Mouse (Mus musculus) CD8-positive naive resting alpha-beta T cell, adult 2 months (primary cell): ENCODE results near the gene Gse1.
A peak's percentile ranks its signal among the peaks of the same experiment; 100 is the strongest.

Source experiments
- DNase-seq, 2 experiments: peaks; one replicate each; pipeline ENCODE4 v3.0.0; 2022; ENCODE audit warnings: low read depth in 2 of 2, low spot score in 2 of 2

Gse1 gene

DNA sequence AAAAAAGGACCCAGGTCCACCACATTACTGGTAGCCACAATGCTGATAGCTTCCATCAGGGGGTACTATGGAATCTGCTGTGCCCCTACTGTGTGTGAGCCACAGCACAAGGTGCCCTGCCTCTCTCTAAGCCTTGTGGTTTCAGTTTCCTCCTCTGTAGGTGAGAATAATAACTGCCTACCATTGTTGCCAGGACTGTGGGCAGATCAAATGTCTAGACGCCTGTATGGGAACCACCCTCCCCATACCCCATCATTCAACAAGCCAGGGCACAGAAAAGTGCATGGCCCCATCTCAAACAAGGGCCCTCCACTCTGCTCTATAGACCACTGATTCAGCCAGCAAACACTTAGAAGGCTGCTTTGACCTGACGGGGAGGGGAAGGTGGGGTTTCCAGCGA lies 168.5 kb downstream of the Gse1 start:
- DNase-seq: peak; percentile 10 to 23

DNA sequence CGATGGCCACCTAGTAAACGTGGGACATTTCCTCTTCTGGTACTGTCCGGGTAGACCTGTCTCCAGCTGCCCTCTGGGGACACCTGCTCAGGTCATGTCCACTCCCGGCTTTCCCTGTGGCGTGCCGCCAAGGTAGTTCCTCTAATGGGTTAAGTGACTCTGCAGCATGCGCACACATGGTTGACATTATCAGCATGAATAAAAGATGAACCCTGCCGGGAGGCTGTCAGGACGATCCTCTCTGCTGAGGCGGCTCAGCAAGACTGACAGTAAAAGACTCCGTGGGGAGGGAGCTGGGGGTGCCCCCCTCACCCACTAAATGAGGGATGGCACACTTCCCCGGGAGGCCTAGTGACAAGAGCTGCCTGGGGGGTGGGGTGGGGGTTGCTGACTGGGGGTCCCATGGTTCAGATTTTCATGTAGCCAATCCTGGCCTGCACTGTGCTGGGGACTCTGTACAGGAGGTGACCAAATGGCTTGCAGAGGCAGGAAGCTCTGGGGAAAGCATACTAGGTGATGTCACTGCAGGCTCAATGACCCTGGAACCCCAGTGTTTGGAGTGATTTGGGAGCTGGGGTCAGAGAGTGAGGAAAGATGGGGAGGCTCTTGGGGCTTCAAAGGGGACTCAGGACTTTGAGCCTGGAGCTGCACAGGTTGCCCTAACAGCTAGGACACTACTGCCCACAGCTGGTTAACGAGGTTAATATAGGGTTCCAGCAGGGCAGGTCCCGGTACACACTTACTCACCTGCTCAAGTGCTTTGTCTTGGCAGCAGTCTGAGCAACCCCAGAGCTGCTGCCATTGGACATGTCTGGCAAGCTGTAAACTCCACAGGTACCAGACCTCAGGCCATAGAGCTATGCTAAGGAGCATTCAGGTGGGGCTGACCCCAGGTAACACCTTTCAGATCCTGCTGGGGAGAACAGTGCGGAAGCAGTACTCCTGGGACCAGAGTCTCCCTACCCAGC lies 169.5 kb downstream of the Gse1 start:
- no peak for DNase-seq

DNA sequence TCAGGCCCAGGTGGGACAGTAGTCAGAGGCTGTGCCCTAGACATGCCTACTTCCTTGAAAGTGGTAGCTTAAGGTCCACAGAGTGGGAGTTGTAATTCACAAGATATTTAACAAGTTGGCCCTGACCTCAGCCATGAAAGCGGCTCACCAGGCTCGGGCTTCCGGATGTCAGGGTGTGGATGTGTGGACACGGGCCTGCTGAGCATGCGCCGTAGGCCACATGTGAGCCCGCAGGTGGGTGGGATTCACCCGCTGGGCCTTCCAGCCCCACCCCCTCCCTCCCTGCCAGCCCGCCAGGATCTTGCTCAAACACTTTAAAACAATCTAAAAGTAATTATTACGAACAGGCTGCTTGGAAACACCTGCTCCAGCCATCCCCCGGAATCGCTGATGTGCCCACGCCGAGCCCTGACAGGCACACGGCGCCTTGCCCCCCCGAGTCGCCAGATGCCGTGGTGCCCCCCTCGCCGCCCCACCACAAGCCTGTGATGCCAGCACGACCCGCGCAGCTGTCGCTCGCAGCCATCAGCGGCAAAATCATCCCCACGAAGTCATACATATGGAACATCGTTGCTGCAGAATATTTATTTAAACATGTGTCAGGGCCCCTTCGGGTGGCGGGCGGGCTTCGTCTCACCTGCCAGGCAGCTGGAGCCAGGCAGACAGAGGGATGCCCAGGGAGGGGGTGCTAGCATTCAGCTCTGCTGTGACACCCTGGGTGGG lies 171.1 kb downstream of the Gse1 start:
- DNase-seq: no peak

DNA sequence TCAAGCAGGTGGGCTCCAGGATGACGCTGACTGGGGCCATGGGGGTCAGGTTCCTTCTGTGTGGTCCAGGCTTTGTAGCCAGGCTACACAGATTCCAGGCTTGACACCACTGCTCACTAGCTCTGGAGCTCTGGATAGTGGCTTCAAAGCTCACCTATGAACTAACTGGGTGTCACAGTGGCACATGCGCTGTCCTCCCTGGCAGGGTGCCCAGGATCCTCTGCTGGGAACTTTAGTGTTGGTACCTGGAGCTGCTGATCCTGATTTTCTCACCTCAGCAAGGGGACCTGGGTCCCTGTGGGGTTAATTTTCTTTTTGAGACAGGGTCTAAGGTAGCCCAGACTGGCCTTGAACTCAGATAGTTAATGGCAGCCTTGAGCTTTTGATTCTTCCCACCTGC lies 173.0 kb downstream of the Gse1 start:
- DNase-seq: no peak

DNA sequence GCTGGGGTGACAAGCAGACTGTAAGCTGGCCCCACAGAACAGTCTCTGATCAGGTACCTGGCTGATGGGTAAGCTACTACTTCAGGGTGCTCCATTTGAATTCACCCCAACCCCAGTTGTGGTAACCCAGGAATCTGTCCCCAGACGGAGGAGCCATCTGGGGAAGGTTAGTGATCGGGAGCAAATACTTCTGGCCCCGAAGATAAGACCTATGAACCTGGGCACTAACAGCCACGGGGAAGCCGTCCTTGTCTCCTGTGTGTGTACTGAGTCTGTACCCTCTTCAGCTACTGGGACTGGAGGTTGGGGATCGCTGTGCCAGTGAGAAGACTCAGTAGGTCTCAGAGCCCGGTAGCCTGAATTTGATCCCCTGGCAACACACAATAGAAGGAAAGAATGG lies 173.5 kb downstream of the Gse1 start:
- no peak for DNase-seq

DNA sequence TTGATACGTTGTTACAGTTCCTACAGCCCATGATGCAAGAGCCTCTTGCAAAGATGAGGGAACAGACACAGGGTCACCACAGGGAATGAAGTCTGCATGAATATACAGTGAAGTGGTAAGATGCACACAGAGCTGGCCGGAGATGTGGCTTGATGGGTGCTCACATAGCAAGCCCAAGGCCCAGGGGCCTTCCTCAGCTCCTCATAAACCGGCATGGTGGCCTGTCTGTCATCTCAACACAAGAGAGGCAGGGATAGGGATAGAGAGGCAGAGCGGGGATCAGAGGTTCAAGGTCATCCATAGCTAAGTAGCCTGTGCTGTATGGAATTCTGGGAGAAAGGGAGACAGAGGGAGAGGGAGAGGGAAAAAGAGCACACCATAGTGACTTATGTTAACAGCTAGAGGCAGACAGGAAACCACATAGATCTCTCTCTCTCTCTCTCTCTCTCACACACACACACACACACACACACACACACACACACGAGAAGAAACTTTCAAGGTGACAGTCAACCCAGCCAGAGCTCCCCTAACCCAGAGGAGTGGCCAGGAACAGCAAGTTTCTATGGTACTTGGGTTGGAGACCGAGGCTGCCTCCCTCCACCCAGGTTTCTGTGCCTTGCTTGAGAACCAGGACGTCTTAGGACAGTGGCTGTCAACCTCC lies 175.5 kb downstream of the Gse1 start:
- DNase-seq: peak; percentile 8 to 26

DNA sequence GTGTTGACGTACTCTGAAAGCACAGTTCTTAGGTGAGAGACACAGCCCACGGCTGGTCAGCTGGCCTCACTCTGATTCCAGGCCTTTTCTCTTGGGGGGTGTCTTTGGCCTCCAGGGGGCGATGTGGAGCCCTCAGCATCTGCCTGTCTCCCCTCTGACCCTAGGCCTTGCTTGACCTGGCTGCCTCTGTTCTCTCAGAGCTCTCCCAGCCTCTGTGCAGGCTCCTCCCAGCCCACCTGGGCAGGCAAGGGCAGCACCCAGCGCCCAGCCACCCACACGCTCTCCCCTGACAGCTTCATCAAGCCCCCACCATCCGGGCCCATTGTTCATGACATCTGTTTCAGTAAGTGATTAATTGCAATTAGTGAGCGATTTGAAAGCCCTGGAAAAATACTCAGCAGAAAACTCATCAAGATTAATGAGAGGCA lies 176.4 kb downstream of the Gse1 start:
- DNase-seq: peak in 1 of 2 experiments; percentile 29

DNA sequence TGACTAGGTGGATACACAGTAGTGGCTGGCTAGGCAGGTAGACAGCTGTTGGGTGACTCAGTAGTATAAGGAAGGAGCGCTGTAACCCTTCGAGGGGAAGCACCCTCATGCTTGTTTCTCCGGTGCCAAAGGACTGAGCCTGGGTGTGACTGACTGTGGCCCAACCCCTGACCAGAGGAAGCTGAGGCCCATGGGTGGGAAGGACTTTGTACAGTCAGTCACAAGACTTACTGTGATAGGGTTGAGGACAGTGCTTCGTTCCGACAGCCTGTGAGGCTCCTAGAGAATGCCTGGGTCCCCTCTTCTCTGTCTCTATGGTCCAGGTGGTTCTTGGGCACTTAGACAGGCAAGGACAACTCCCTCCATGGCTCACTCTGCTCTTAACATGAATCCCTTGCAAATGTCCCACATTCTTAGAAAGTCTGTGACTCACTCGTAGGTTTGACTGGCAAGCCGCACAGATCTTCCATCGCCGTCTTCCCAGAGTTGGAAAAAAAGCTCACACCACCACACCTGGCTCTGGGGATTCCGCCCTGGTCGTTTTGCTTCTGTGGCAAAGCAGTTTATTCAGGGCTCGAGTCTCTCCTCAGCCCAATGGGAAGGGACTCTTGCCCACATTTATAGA lies 177.9 kb downstream of the Gse1 start:
- DNase-seq: no peak

DNA sequence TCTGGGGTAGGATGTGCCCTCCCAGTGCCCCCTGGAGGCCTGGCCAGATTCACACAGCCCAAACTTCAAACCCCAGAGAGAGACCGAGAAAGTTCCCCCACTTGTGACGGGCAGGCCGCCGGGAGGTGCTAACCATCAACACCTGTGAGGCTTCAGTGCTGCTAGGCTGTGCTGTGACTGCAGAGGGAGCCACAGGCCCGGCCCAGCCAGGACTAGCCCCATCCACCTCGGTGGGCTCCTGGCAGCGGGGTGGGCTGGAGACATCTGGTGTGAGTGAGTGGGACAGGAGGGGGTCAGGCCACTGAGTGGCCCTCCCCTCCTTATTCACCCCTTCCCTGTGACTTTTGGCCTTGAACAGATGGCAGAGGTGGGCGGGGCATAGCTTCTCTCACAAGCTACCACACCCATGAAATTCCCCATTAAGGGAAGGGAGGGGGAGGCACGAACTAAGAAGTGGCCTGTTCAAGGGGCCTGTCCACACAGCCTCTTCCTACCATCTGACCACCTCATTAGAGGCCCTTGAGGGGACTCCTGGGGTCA lies 179.5 kb downstream of the Gse1 start:
- no peak for DNase-seq

DNA sequence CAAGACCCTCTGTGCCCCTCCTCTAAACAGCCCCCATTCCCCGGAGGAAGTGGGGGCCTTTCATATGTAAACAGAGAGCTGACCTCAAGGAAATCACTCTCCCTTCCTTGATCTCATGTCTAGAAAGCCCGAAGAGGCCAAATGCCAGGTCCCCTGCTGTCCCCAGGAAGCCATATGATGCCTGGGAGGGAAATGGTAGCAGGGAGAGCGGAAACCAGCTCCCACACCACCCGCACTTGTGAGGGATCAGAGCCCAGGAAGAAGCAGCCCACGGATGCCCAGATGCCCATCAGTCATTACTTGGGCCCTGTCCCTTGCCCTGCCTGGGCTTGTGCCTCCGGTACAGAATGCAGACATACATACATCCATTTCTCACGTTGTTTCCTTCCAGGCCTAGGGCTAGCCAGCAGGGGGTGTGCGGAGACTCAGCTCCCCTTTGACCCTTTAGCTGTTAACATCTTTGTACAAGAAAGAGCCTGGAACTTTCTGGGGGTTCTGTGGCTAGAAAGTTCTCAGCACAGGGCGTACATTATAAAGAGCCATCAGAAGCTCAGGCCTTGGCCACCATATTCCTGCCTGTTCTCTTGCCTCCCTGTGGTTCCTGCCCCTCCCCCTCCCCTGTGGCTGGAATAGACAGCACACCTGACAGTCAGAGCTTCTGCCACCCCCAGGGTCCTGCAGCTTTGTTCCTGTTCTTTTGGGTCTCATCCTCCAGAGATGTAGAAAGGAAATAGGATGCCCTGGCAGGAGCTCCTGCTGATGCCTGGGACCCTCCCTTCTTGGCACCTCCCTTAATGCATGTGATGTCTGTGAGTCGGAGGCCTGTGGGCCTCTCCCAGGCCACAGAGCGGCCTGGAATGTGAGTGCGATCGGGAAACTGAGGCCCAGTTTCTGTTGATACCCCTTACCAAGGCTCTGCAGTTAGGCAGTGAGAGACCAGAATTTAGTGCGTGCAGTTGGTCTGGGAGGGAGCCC lies 180.3 kb downstream of the Gse1 start:
- DNase-seq: no peak

DNA sequence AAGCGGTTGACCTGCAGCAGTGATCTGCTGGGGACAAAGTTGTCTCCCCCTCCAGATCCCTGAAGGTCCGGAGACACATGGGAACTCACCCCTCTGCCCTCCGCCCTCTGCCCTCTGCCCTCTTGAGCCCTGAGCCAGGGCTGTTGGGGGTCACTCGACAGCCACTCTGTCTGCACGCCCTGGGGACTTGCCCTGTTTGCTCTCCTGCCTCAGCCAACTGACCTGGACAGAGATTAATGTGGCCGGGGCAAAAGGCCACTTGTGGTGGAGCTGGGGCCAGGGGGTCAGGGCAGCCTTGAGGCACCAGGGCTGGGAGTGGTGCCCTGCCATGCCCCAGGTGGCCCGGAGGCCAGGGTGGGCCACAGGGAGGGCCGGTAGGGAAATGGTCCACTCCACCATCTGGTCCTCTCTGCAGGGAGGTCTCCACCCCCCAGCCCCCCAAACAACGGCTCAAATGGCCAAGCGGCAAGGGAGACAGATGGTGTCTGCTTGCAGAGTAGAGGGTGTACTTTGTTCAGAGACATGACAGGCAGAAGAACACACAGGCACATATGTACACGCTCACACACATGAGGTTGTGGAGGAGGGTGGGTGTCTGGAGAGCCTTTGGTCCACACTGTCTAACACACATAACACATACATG lies 181.2 kb downstream of the Gse1 start:
- DNase-seq: no peak

DNA sequence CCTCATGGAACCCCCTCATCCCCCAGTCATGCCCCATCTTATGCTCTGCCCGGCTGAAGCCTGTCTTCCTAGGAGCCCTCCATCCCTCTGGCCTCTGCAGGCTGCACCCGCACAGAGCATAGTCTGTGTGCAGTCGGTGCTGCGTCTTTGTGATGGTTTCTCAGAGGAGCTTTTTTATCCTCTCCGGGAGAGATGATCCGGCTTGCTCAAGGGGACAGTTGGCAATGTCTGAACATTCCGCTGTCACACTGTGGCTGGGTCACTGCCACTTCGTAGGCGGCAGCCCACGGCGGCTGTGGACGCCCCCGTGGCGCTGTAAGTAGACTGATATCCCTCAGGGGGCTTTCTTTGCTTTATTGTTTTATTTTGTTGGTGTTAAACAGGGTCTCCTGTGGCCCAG lies 182.8 kb downstream of the Gse1 start:
- no peak for DNase-seq

DNA sequence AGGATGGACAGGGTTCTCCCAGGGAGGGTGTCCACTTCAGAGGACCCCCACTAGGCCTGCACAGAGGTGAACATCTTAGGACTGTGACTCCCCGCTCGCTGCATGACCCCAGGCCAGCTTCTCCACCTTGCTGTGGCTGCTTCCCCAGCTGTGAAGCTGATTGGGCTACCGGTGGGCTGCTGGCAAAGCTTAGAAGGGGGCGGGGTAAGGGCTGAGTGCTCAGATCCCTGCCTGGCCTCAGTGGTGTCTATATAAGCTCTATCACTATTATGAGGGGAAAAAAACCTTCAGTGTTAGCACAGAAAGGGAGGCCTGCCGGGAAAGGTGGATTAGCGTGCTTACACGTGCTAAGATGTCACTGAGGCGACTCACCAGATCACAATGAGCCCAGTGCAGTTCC lies 183.6 kb downstream of the Gse1 start:
- no peak for DNase-seq

DNA sequence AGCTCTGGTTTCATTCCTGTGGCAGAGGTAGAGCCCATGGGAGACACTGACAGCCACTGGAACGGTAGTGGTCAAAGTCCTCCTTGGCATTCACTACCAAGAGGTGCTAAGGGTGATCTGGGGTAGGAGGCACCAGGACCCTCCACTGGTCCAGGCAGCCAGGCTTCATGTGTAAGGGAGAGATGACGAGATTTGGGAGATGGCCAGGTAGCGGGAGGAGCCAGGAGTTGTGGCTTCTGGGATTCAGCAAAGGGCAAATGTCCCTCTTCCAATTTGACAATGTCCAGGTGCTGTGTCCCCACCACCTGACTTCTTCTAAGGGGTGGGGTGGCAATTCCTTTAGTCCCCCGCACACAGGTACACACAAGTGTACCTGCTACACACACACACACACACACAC lies 184.1 kb downstream of the Gse1 start:
- DNase-seq: no peak

DNA sequence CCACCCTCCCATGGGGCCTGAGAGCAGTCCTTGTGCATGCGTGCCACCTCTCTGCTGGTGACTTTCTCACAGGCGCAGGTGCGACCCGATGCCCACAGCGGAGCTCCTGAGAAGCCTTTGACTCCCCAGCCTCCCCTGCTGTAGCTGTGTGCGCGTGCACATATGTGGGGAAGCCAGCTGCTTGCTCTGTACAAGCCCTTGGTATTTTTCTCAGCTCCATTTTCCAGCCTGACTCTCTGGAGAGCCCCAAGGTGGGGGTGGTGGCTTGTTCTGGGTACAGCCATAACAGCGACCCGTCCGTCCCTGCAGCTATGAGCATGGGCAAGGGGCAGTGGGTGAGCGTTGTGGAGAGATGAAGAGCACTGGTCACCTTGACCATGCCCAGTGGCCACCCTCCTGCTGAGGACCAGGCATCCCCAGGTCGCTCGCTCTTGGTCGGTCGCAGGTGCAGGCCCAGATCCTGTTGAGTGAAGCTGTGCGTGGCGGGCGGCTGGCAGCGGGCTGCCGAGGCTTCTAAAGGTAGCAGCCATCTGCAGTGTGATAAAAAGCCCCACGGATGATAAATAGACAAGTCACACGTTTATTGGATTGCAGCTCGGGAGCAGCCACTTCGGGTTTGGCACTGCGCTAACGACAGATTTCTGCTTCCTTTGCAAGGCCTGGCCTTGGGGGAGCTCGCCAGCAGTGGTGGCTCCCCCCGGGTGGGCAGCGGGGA lies 184.8 kb downstream of the Gse1 start:
- DNase-seq: no peak

DNA sequence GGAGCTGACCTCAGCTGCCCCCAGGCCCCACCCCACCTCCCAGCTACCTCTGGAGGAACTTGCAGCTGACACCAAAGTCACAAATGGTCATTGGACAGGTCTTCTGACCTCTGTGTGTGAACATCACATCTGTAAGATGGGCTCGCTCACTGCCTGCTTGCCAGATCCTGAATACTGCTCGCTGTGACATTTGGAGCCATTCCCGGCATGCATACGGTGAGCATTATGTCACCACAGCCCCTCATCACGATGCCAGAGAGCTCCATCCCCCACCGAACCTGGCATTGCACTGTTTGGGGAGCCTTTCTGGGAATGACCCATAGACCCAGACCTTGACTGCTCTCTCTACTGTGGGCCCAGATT lies 185.4 kb downstream of the Gse1 start:
- no peak for DNase-seq

DNA sequence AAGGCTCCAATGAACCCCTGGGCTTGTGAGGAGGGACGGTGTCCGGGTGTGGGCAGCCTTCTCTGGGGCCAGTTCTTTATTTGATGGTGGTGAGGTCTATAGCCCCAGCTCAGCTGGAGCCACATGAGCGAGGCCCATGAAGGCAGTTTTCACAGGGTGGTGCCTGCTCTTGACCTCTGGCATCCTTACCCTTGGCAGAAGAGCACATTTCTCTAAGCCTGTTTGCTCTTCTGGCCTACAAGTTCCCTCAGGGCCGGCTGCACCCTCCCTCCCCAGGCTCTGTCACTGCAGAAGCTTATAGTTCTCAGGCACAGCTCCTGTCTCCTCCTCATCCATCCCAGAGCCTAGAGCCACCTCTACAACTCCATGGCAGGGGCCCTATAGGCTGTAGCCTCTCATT lies 186.0 kb downstream of the Gse1 start:
- no peak for DNase-seq

DNA sequence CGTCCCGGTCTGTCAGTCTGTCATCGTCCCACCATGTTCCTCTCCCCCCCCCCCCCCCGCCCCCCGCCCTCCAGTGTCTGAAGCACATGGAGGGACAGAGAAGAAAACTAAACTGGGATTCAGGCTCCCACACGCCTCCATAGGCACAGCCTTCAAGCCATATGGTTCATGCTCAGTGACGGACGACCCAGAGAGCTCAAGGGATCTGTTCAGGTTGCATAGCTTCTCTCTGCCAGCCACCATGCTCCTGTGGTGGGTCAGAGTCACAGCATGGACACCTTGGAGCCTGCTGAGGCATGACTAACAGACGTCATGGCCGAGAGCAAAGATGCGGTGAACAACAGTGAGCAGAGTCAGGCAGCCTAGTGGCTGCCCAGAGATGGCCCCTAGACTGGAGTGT lies 187.2 kb downstream of the Gse1 start:
- DNase-seq: no peak

DNA sequence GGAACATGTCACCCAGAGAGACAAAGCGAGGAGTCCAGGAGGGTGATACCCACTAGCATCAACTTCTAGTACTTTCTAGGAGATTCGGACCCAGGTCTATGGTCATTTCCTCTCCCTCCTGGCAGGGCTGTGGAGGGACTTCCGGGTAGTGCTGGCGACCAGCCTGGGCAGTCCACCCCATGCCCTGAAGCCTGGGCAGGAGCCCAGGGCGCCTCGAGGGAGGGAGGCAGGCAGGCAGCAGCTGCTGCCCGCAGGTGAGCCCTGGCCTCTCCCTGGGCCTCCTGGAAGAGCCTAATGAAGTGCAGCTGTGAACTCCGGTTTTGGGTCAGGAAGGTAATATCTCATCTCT lies 187.9 kb downstream of the Gse1 start:
- DNase-seq: no peak
